Mouse (Mus musculus): ENCODE results near the gene Cd52. TPM values are rescaled to one million over a fixed set of nuclear protein-coding genes. Genes with fewer than 3 reads are reported as not detected.
"Not testable (repeated sequence)": the region's sequence is repeated elsewhere in the genome, so short reads cannot be mapped to it uniquely, and the experiment has no call there.

Cd52 gene
- 3.5 and 4.5 TPM in 2 replicates for polyA plus RNA-seq (2016; fragmentation: Nextera tagmentation; extraction: Ambion mirVana)

DNA sequence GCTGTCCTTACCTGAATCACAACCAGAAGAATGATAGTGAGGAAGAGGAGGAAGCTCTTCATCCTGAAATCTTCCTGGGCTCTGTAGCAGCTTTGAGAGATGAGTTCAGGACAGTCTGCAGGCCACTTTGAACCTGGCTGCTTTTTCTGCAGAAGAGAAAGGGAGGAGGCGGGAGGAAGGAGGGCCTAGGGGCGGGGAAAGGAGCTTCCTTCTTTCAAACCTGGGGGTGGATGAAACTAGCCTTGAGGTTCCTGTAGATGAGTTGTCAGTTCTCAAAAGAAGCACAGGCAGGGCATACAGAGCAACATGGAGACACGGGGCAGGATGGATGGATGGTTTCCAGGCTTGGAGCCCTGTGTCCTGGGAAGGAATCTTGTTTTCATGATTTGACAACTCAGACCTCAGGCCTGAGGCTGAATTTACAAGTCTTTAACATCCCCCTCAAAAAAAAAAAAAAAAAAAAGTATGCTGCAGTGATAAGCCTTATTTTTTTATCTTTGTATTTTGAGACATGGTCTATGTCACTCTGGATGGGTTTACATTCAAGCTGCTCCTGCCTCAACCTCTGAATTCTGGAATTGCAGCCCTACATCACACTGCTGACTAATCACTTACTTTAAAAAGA is at the start of gene Cd52:
TSS of gene Cd52 (minus strand) at position 160 of the 625 bp plus-strand sequence.
- Histone ChIP-seq H3K9me3 (no peaks in the 10 kb centered on the region), H3K27me3 (replicated peaks; ENCODE audit: low read depth, poor library complexity, severe bottlenecking) (no peaks in the 10 kb centered on the region), H3K27ac (replicated peaks) (no peak within 1 kb of the TSS), H3K4me1 (0 out of 2 replicates have a peak, but pooled peaks cover 5% of the 10 kb centered on the region), H3K4me3 (no peak within 1 kb of the TSS), H3K36me3 (replicated peaks) (no peaks in the 10 kb centered on the region)
- 64% methylated on average over 3 of the region's 3 CpGs for WGBS
- no peak for DNase-seq (ENCODE audit: low spot score)

GRCm38 (mm10) chr4:134144297-134144696 is 49.4 kb upstream of the Cd52 start:
- H3K27ac ChIP-seq (replicated peaks); H3K9me3 ChIP-seq; DNase-seq (ENCODE audit: low spot score); H3K4me1 ChIP-seq; H3K4me3 ChIP-seq; H3K27me3 ChIP-seq (replicated peaks; ENCODE audit: low read depth, poor library complexity, severe bottlenecking): not testable (repeated sequence)
- 95% methylated on average over 5 of the region's 5 CpGs for WGBS
- H3K36me3 ChIP-seq (replicated peaks): peaks cover 67% of the 10 kb centered on the region

GRCm38 (mm10) chr4:134138857-134139256 is 44.0 kb upstream of the Cd52 start:
- H3K27ac ChIP-seq (replicated peaks): no peak overlapping the region
- no peak for DNase-seq (ENCODE audit: low spot score)
- peaks cover 37% of the 10 kb centered on the region for H3K36me3 ChIP-seq (replicated peaks)
- 86% methylated on average over 2 of the region's 2 CpGs for whole genome bisulfite sequencing
- no peaks in the 10 kb centered on the region for H3K27me3 ChIP-seq (replicated peaks; ENCODE audit: low read depth, poor library complexity, severe bottlenecking)
- H3K4me1 ChIP-seq: peaks cover 26% of the 10 kb centered on the region
- no peak overlapping the region for H3K4me3 ChIP-seq
- no peaks in the 10 kb centered on the region for H3K9me3 ChIP-seq

GRCm38 (mm10) chr4:134136280-134136926 is 41.5 kb upstream of the Cd52 start:
- Histone ChIP-seq H3K27ac (replicated peaks) (peak overlapping the region; percentile 67), H3K9me3 (no peaks in the 10 kb centered on the region), H3K4me1 (peaks cover 26% of the 10 kb centered on the region), H3K4me3 (0 out of 2 replicates have a peak overlapping the region, but pooled peaks have one; percentile 3), H3K27me3 (replicated peaks; ENCODE audit: low read depth, poor library complexity, severe bottlenecking) (no peaks in the 10 kb centered on the region), H3K36me3 (replicated peaks) (peaks cover 49% of the 10 kb centered on the region)
- DNase-seq (ENCODE audit: low spot score): peak; percentile 50
- 53% methylated on average over 3 of the region's 3 CpGs for WGBS

DNA sequence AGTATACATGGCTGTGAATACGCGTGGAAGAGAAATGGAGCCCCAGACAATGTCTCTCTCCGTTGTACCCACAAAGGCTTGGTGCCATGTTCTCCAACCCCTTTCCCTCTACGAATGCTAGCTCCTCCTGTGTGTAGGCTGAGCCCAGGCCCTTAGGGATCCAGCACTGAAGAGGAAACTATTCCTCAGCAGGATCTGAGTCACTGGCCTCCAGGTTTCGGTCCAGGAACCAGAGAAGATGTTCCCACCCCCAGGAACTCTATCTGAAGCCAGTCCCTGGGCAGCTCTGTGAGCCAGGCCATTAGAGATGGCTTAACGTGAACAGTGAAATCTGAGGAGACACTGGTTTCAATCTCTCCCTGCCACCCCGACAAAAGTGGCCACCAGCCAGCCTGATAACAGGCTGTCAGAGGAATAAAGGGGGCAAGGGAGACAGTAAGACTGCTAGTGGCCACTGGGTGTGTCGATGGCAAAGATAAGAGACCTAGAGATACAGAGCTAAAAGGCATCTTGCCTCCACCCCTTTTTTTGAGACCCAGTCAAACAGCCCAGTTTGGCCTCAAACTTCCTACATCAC is 37.7 kb upstream of the Cd52 start:
- DNase-seq (ENCODE audit: low spot score): no peak
- 83% methylated on average over 8 of the region's 8 CpGs for WGBS
- Histone ChIP-seq H3K27me3 (replicated peaks; ENCODE audit: low read depth, poor library complexity, severe bottlenecking) (no peaks in the 10 kb centered on the region), H3K9me3 (no peaks in the 10 kb centered on the region), H3K4me3 (no peak overlapping the region), H3K36me3 (replicated peaks) (peaks cover 40% of the 10 kb centered on the region), H3K27ac (replicated peaks) (no peak overlapping the region), H3K4me1 (peaks cover 49% of the 10 kb centered on the region)

DNA sequence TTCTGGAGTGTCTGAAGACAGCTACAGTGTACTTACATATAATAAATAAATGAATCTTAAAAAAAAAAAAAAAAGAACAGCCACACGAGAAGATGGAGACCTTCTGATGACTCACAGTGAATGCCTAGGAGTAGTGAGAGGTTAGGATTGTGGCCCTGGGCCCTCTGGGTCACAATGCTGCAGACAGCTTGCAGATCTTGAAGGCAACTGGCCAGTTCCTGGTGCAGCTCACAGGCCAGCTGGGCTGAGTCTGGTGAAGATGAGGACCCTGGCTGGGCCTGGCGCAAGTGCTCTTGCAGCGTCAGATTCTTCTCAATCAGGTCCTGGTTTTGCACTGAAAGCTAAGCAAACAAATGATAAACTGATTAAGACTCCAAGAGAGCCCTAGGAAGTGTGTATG is 37.2 kb upstream of the Cd52 start:
- Histone ChIP-seq H3K4me1 (peaks cover 49% of the 10 kb centered on the region), H3K27ac (replicated peaks) (no peak overlapping the region), H3K27me3 (replicated peaks; ENCODE audit: low read depth, poor library complexity, severe bottlenecking) (no peaks in the 10 kb centered on the region), H3K4me3 (no peak overlapping the region), H3K36me3 (replicated peaks) (peaks cover 38% of the 10 kb centered on the region), H3K9me3 (no peaks in the 10 kb centered on the region)
- no peak for DNase-seq (ENCODE audit: low spot score)
- WGBS: 87% methylated on average over 3 of the region's 3 CpGs

GRCm38 (mm10) chr4:134129482-134129881 is 34.6 kb upstream of the Cd52 start:
- WGBS: 49% methylated on average over 6 of the region's 6 CpGs
- H3K4me1 ChIP-seq: peaks cover 47% of the 10 kb centered on the region
- H3K4me3 ChIP-seq: peak overlapping the region; percentile 92
- H3K36me3 ChIP-seq (replicated peaks): peaks cover 56% of the 10 kb centered on the region
- no peak overlapping the region for H3K27ac ChIP-seq (replicated peaks)
- no peaks in the 10 kb centered on the region for H3K9me3 ChIP-seq
- no peak for DNase-seq (ENCODE audit: low spot score)
- H3K27me3 ChIP-seq (replicated peaks; ENCODE audit: low read depth, poor library complexity, severe bottlenecking): 0 out of 2 replicates have a peak, but pooled peaks cover 4% of the 10 kb centered on the region

DNA sequence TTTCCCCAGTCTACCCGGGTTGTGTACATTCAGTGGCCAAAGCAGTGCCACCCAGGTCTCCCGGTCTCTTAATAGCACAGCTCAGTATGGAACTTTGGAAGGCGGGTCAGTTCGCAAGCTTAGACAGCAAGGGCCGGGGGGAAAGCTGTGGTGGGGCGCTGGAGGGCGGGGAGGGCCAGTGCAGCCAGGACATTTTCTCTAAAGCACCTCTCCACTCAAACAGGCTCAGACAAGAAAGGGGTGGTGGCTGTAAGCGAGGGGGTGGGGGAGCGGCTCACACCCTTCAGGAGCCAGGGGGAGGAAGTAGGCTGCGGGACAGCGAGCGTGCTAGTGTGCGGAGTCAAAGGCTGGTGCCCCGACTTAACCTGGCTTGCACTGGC is 34.1 kb upstream of the Cd52 start:
- Histone ChIP-seq H3K36me3 (replicated peaks) (peaks cover 56% of the 10 kb centered on the region), H3K27ac (replicated peaks) (peak overlapping the region; percentile 88), H3K4me3 (peak overlapping the region; percentile 92), H3K27me3 (replicated peaks; ENCODE audit: low read depth, poor library complexity, severe bottlenecking) (0 out of 2 replicates have a peak, but pooled peaks cover 4% of the 10 kb centered on the region), H3K4me1 (peaks cover 52% of the 10 kb centered on the region), H3K9me3 (no peaks in the 10 kb centered on the region)
- DNase-seq (ENCODE audit: low spot score): no peak
- 4% methylated on average over 14 of the region's 14 CpGs for WGBS

DNA sequence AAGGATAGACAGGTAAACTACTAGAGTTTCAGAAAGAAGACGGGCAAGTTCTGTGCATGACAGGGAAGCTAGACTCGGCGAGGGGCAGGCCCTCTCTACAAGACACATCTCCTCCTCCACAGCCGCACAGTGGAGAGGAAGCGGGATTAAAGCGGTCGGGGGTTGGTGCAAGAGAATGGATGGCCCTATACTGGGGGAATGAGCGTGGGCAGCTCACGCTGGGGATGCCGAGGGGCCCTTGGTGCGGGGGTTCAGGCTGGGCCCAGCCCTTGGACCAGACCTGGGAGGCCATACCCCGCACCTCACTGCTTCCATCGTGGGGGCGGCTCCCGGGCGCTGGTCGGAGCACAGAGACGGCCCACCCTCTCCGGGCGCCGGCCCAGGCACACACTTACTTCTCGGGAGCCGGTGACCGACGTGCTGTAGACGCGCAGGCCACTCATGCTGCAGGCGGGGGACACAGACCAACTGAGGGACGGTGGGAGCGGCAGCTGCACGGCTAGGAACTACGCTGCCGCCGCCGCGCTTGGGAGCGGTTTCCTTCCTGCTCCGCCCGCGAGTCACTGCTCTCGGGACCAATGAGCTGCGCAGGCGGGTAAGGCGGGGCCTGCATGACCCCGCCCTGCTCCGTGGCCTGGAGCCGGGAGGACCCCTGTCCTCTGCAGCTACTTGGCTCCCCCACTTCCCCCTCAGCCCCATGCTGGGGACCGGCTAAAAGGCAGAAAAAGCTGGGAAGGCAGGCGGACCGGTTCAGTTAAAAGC is 33.5 kb upstream of the Cd52 start, which contains the start of gene Sh3bgrl3:
TSS of gene Sh3bgrl3 (minus strand) at position 569 of the 762 bp plus-strand sequence.
- Histone ChIP-seq H3K27me3 (replicated peaks; ENCODE audit: low read depth, poor library complexity, severe bottlenecking) (0 out of 2 replicates have a peak, but pooled peaks cover 4% of the 10 kb centered on the region), H3K9me3 (no peaks in the 10 kb centered on the region), H3K4me1 (peaks cover 56% of the 10 kb centered on the region), H3K4me3 (peak within 1 kb of the TSS; percentile 92), H3K36me3 (replicated peaks) (peaks cover 50% of the 10 kb centered on the region), H3K27ac (replicated peaks) (peak within 1 kb of the TSS; percentile 88)
- peak; percentile 92 for DNase-seq (ENCODE audit: low spot score)
- WGBS: under 1% methylated on average over 50 of the region's 50 CpGs

DNA sequence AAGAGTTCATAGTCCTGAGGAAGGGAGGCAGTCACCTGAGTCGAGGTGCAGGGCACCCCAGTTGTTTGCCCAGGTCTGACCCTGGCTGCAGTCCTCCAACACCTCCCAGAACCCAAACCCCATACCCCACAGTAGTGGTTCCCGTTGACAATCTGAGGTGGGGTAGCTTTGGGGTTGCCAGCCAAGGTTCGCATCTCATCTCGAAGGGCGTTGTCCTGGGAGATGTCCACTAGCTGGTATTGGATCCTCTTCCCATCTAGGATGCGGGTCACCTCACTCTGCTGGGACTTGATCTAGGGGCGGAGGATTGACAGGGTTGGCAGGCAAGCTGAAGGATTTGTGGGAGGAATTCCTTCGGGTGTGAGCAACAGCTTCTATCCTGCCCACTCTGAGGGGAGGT is 32.9 kb upstream of the Cd52 start:
- H3K27ac ChIP-seq (replicated peaks): peak overlapping the region; percentile 88
- DNase-seq (ENCODE audit: low spot score): no peak
- 60% methylated on average over 8 of the region's 8 CpGs for WGBS
- H3K4me3 ChIP-seq: peak overlapping the region; percentile 92
- H3K4me1 ChIP-seq: peaks cover 56% of the 10 kb centered on the region
- H3K36me3 ChIP-seq (replicated peaks): peaks cover 45% of the 10 kb centered on the region
- 0 out of 2 replicates have a peak, but pooled peaks cover 4% of the 10 kb centered on the region for H3K27me3 ChIP-seq (replicated peaks; ENCODE audit: low read depth, poor library complexity, severe bottlenecking)
- H3K9me3 ChIP-seq: no peaks in the 10 kb centered on the region

- WGBS: 90% methylated on average over 7 of the region's 7 CpGs
- DNase-seq (ENCODE audit: low spot score): no peak
- H3K9me3 ChIP-seq: no peaks in the 10 kb centered on the region
- H3K36me3 ChIP-seq (replicated peaks): peaks cover 40% of the 10 kb centered on the region
- H3K4me1 ChIP-seq: peaks cover 61% of the 10 kb centered on the region
- peak overlapping the region; percentile 92 for H3K4me3 ChIP-seq
- 0 out of 2 replicates have a peak overlapping the region, but pooled peaks have one; percentile 1 for H3K27ac ChIP-seq (replicated peaks)
- H3K27me3 ChIP-seq (replicated peaks; ENCODE audit: low read depth, poor library complexity, severe bottlenecking): 0 out of 2 replicates have a peak, but pooled peaks cover 4% of the 10 kb centered on the region
Observed at GRCm38 (mm10) chr4:134127121-134127455, 32.2 kb upstream of the Cd52 start.

All from embryonic facial prominence, embryonic 10.5 days (tissue).